Mouse (Mus musculus) hindbrain, embryonic 11.5 days (tissue): ENCODE measurements at regions not wholly inside any gene's neighbourhood (a gene's known extent, or its start where the extent isn't known, plus 50 kb on each side); places are given as distances from the start of the nearest gene placed in this dataset.

Experiments
- ATAC-seq: fragments of 200-750 bp; cut with Nextera tagmentation; 2 replicates; pipeline ENCODE4 v1.8.0; 2017; ENCODE audit warnings: mild to moderate bottlenecking, moderate TSS enrichment, moderate library complexity; ENCODE audit not compliant: low FRiP score
- DNase-seq: peaks from one replicate; pipeline ENCODE4 v3.0.0-alpha.2; 2015; ENCODE audit warnings: low spot score
- H3K27ac ChIP-seq: fragments of 300-500 bp; sonication (generic); 2 replicates; pipeline ENCODE4 v1.5.1; 2014; ENCODE audit warnings: mild to moderate bottlenecking, low read depth, low read length
- H3K27me3 ChIP-seq: fragments of 300-500 bp; sonication (generic); 2 replicates; pipeline ENCODE4 v1.6.1; 2014; ENCODE audit warnings: mild to moderate bottlenecking, low read length, moderate library complexity, mixed read lengths; ENCODE audit not compliant: control insufficient read depth, insufficient read depth
- H3K36me3 ChIP-seq: fragments of 300-500 bp; sonication (generic); 2 replicates; pipeline ENCODE4 v1.6.1; 2014; ENCODE audit warnings: mild to moderate bottlenecking, low read length, moderate library complexity, mixed read lengths; ENCODE audit not compliant: control insufficient read depth, insufficient read depth
- H3K4me1 ChIP-seq: fragments of 300-500 bp; sonication (generic); replicated peaks from 2 replicates; pipeline ENCODE4 v1.6.1; 2014; ENCODE audit warnings: low read length, mixed read lengths; ENCODE audit not compliant: control insufficient read depth, insufficient read depth
- H3K4me2 ChIP-seq: fragments of 300-500 bp; sonication (generic); replicated peaks from 2 replicates; pipeline ENCODE4 v1.6.1; 2014; ENCODE audit warnings: mild to moderate bottlenecking, low read depth, low read length
- H3K4me3 ChIP-seq: fragments of 300-500 bp; sonication (generic); 2 replicates; pipeline ENCODE4 v1.5.1; 2014; ENCODE audit warnings: low read depth, low read length
- H3K9ac ChIP-seq: fragments of 300-500 bp; sonication (generic); 2 replicates; pipeline ENCODE4 v1.6.1; 2014; ENCODE audit warnings: low read depth, low read length
- H3K9me3 ChIP-seq: fragments of 300-500 bp; sonication (generic); 2 replicates; pipeline ENCODE4 v1.6.1; 2016; ENCODE audit warnings: low read length; ENCODE audit not compliant: control insufficient read depth
- WGBS: fragments of 180-500 bp; shearing (Covaris S2); extraction: QIAGEN DNeasy Blood & Tissue Kit; methylation state at CpG from one replicate; pipeline ENCODE4 v1.1.7; 2014; 5-methylcytosine and 5-hydroxymethylcytosine counted together

DNA sequence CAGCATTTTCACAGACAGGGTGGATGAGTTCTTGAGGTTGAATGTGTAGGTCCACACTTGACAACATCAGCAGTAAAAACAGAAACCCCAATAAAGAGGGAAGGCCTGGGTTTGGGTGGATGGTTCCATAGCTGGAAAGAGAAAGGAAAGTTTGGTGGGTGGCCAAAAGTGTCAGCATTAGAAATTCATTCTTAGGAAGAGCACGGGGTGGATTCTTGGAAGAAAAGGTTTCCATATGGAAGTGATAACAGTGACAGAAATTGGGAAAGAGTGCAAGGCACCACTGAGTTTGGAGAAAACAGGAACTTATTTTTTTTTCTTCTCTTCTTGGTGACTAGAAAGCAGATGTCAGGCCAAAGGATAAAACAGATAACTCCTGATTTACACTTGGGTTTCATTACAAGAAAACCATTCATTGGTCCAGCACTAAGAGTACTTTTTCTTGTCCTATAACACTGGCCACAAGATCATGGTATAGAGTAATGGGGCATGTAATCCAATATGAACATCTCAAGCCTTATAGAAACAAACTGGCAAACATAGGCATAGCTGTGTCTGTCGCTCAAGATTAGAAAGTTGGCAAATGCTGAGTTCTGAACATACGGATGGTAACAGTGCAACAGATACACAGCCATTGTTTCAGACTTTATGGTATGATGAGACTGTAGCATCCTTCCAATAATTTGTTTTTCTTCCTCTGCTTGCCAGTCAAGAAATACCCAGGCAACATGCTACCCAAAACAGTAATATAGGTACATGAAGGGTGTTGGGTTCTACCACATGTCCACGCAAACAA is 209.7 kb upstream of the Pard3b start:
- H3K27me3 ChIP-seq: no peaks in the 10 kb centered on the region
- no peaks in the 10 kb centered on the region for H3K36me3 ChIP-seq
- no peak overlapping the region for H3K9ac ChIP-seq
- no peak overlapping the region for H3K4me3 ChIP-seq
- H3K27ac ChIP-seq: no peak overlapping the region
- WGBS: 94% methylated on average over 4 of the region's 4 CpGs
- ATAC-seq: no peak
- DNase-seq: no peak
- no peak overlapping the region for H3K4me2 ChIP-seq
- no peaks in the 10 kb centered on the region for H3K4me1 ChIP-seq
- no peaks in the 10 kb centered on the region for H3K9me3 ChIP-seq

GRCm38 (mm10) chr1:61437603-61438002 is 201.0 kb upstream of the Pard3b start:
- no peak overlapping the region for H3K4me3 ChIP-seq
- no peaks in the 10 kb centered on the region for H3K27me3 ChIP-seq
- no peak overlapping the region for H3K4me2 ChIP-seq
- H3K9me3 ChIP-seq: no peaks in the 10 kb centered on the region
- H3K27ac ChIP-seq: no peak overlapping the region
- 82% methylated on average over 3 of the region's 3 CpGs for WGBS
- no peak for ATAC-seq
- H3K9ac ChIP-seq: no peak overlapping the region
- no peaks in the 10 kb centered on the region for H3K4me1 ChIP-seq
- DNase-seq: no peak
- no peaks in the 10 kb centered on the region for H3K36me3 ChIP-seq

GRCm38 (mm10) chr1:61461435-61461834 is 177.2 kb upstream of the Pard3b start:
- Histone ChIP-seq H3K9me3 (no peaks in the 10 kb centered on the region), H3K9ac (no peak overlapping the region), H3K4me1 (no peaks in the 10 kb centered on the region), H3K27me3 (no peaks in the 10 kb centered on the region), H3K4me2 (no peak overlapping the region), H3K27ac (no peak overlapping the region), H3K4me3 (no peak overlapping the region), H3K36me3 (no peaks in the 10 kb centered on the region)
- WGBS: 78% methylated on average over 3 of the region's 3 CpGs
- ATAC-seq: no peak
- no peak for DNase-seq

- H3K4me3 ChIP-seq: no peak overlapping the region
- H3K36me3 ChIP-seq: no peaks in the 10 kb centered on the region
- H3K9ac ChIP-seq: no peak overlapping the region
- H3K27ac ChIP-seq: no peak overlapping the region
- DNase-seq (no peak), ATAC-seq (0 out of 2 replicates have a peak, but pooled peaks have one; percentile 40)
- WGBS: 68% methylated on average over 5 of the region's 5 CpGs
- H3K4me2 ChIP-seq: no peak overlapping the region
- no peaks in the 10 kb centered on the region for H3K27me3 ChIP-seq
- no peaks in the 10 kb centered on the region for H3K9me3 ChIP-seq
- H3K4me1 ChIP-seq: no peaks in the 10 kb centered on the region
These were observed 167.9 kb upstream of the Pard3b start for GRCm38 (mm10) chr1:61470617-61471214.

- H3K27ac ChIP-seq: peak overlapping the region; percentile 78
- H3K4me2 ChIP-seq: no peak overlapping the region
- DNase-seq: peak; percentile 10
- WGBS: 70% methylated on average over 6 of the region's 6 CpGs
- no peaks in the 10 kb centered on the region for H3K9me3 ChIP-seq
- peak; percentile 67 for ATAC-seq
- H3K4me1 ChIP-seq: no peaks in the 10 kb centered on the region
- no peaks in the 10 kb centered on the region for H3K36me3 ChIP-seq
- H3K4me3 ChIP-seq: no peak overlapping the region
- H3K27me3 ChIP-seq: no peaks in the 10 kb centered on the region
- no peak overlapping the region for H3K9ac ChIP-seq
These were observed 166.6 kb upstream of the Pard3b start for GRCm38 (mm10) chr1:61471779-61472578.

DNA sequence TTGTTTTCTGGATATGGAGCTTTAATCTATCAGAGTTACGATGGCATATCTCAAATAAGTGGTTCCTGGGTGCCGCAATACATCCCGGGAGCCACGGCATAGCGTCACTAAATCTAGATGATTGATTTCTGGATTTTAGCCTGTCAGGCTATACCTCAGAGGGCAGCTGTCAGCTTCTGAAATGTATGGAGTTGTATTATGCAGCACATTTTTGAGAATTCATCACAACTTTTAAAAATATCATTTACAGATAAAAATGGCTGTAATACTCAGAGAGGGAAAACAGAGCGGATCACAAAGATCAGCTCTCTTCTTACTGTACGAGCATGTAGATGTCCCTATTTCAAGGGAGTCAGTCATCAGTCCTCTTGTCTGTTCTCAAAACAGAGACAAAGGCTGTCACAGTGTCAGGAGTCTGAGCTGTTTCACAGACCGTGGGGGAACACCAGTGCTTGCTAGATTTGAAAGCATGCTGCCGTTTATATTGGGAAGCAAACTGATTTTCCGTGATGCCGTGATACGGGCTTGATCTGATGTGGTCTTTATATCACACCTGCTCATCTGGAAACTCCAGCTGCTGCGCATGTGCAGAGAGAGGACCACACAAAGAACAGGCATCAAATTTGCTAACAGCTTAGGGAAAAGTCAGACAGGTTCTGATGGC is 165.9 kb upstream of the Pard3b start:
- Histone ChIP-seq H3K9me3 (no peaks in the 10 kb centered on the region), H3K4me3 (no peak overlapping the region), H3K9ac (no peak overlapping the region), H3K4me1 (no peaks in the 10 kb centered on the region), H3K27ac (peak overlapping the region; percentile 78), H3K36me3 (no peaks in the 10 kb centered on the region), H3K4me2 (no peak overlapping the region), H3K27me3 (no peaks in the 10 kb centered on the region)
- DNase-seq: peak; percentile 38
- ATAC-seq: peak; percentile 83
- 68% methylated on average over 13 of the region's 13 CpGs for WGBS

- Histone ChIP-seq H3K4me1 (no peaks in the 10 kb centered on the region), H3K9ac (no peak overlapping the region), H3K36me3 (no peaks in the 10 kb centered on the region), H3K27ac (no peak overlapping the region), H3K27me3 (no peaks in the 10 kb centered on the region), H3K9me3 (no peaks in the 10 kb centered on the region), H3K4me3 (no peak overlapping the region), H3K4me2 (no peak overlapping the region)
- 90% methylated on average over 3 of the region's 3 CpGs for WGBS
- ATAC-seq (no peak), DNase-seq (no peak)
These were observed 153.2 kb upstream of the Pard3b start for GRCm38 (mm10) chr1:61485459-61485858.

GRCm38 (mm10) chr1:61524886-61525285 is 113.7 kb upstream of the Pard3b start:
- no peaks in the 10 kb centered on the region for H3K9me3 ChIP-seq
- no peaks in the 10 kb centered on the region for H3K27me3 ChIP-seq
- no peaks in the 10 kb centered on the region for H3K36me3 ChIP-seq
- 80% methylated on average over 1 of the region's 1 CpGs for WGBS
- no peak overlapping the region for H3K27ac ChIP-seq
- H3K4me2 ChIP-seq: no peak overlapping the region
- DNase-seq (no peak), ATAC-seq (no peak)
- H3K4me3 ChIP-seq: no peak overlapping the region
- H3K4me1 ChIP-seq: no peaks in the 10 kb centered on the region
- no peak overlapping the region for H3K9ac ChIP-seq
